Mouse (Mus musculus) left cerebral cortex, postnatal 10 days (tissue): ENCODE measurements around the gene Tle6. TPM values are rescaled to one million over a fixed set of nuclear protein-coding genes. Genes with fewer than 3 reads are reported as not detected.

ENCODE experiments used
- DNase-seq, 2 experiments: peaks; one replicate each; pipeline ENCODE4 v3.0.0; 2021 to 2022; ENCODE audit warnings: low spot score in 2 of 2, mixed read lengths in 1 of 2; ENCODE audit errors: extremely low spot score in 1 of 2
- intact Hi-C: fragments of 180-260 bp; cut with DNase I; formaldehyde crosslinking; loops from one replicate; pipeline ENCODE4 v1.15.1; 2025
- total RNA-seq, 2 experiments: library from RNA; stranded (reverse); gene quantifications; 2 replicates each; pipeline ENCODE4 v1.2.3; 2021

Gene Tle6
- total RNA-seq, 2 experiments from 2014 or later, result 0.93 to 3.0 TPM

DNA sequence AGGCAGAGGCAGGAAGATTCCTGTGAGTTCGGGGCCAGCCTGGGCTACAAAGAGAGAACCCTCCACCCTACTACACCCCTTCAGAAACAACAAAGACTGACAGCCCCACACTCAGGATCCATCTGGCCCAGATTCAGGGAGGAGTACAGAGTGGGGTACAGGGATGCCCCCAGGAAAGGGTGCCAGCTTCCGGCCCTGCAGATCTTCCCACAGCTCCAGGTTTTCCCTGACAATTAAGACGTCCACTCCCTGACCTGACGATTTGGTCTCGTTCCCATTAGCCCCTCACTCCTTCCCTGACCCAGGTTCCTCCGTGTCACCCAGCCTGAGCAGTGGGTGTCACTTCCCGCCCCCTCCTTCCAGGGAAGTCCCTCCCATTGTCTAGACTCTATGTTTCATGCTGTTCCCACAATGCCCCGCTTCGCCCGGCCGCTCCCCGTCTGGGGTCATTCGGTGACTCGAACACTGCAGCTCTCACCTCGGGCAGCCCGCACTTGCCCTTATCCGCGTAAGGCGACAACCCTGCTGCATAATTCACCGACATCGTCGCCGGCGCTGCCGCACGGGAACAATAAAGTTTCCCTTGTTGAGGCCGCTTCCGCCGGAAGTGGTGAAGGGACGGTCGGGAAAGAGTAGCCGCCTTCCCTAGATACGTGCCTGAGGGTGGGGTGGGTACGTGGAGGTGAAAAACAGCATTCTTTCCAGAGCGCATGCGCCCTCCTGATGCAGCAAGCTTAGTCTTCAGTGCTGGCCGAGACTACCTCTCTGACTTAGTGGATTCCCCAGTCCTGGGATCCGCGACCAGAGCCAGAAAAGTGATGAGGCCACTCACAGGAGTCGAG is 26.3 kb upstream of the Tle6 start, which contains the start of gene Sirt6:
TSS of gene Sirt6 (minus strand) at position 804 of the 842 bp plus-strand sequence.
- intact Hi-C loops, result loop anchor here (5.0 kb wide), 1 partner anchor 545 kb away; no protein-coding TSS in a partner anchor
- DNase-seq, result peak; percentile 91 to 95

DNA sequence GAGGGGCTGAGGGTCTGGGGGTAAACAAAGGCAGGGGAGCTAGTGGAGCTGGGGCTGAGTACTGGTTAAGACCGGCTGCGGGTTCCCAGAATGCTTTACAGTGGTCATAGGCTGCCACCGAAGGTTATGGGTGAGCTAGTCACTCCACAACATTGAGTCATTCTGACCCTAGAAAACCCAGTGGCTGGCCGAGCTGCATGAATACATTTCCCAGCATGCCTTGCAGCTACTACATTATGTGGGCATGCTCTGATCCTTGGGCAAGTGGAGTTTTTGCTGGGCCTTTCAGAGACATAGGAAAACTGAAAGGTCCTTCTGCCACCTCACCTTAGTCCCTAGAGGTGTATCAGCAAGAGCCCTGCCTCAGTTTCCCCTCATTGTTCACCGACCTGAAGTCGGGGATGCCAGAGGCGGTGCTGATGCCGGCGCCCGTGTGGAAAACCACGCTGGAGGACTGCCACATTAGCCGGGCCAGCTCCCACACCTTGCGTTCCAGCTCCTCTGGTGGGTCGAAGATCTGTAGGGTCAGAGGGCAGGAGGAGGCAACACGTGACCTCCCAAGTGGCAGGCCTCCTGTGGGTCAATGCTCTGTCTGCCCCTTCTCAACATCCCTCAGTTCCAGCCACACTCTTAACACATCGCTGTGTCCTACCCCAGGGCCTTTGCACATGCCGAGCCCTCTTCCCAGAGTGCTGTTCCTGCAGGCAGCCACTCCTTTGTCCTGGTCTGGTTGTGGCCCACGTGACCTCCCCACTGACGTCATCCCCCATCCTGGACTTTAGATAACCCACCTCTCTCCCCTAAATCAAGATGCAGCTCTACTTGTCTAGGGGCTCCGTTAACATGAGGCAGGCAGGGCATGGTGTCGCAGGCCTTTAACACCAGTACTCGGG is 25.5 kb upstream of the Tle6 start:
- no peak for DNase-seq
- intact Hi-C loops, result loop anchor here (5.0 kb wide), 1 partner anchor 546 kb away; no protein-coding TSS in a partner anchor

DNA sequence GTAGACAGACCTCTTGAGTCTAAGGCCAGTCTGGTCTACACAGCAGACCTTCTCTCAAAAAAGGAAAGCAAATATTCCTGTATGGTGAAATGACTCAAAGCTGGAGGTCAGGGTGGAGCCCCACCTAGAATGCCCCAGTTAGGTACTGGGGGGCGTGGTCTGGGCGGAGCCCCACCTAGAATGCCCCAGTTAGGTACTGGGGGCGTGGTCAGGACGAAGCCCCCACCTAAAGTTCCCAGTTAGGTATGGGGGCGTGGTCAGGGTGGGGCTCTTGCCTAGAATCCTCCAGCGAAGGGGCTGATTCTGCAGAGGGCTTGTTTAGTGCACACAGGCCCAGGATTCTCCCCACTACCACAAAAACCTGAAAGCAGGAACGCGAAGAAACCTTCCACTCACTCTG is 22.6 kb upstream of the Tle6 start:
- no peak for DNase-seq
- intact Hi-C loops, result no loop called here

DNA sequence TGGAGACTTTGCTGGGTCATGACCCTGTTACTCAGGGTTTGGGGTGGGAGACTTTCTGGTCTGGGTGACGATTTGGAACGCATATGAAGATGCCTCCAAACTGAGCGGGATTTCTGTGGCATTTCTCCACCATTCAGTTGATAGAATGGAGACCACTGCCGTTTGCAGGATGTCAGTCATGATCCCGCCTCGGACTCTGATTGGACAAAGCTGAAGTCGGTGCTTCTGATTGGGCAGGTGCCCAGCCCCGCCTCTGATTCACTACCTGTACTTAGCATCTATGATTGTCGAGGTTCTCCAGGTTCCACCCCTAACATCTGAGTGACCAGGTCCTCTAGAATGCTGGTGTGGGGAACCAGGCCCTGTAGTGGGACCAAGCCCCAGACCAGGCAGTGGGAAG is 19.9 kb upstream of the Tle6 start:
- no peak for DNase-seq
- intact Hi-C loops, result no loop called here

DNA sequence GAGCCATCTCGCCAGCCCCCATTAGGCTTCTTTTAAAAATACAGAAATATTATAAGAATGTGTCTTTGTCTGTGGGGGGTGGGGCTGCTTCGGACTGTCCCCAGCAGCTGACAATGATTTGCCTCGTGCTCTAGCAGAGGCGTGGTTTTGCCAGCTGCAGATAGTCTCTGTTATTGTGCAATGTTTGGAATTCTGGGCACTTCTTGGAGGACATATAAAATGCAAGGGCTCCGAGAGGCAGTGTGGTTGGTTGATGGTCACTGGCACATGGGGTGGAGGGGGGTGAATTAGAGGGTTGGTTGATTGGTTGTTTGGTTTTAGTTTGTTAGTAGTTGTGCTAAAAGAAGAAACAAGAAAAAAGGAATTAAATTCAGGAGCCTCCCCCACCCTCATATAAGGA is 19.1 kb upstream of the Tle6 start:
- intact Hi-C loops, result no loop called here
- DNase-seq, result no peak

DNA sequence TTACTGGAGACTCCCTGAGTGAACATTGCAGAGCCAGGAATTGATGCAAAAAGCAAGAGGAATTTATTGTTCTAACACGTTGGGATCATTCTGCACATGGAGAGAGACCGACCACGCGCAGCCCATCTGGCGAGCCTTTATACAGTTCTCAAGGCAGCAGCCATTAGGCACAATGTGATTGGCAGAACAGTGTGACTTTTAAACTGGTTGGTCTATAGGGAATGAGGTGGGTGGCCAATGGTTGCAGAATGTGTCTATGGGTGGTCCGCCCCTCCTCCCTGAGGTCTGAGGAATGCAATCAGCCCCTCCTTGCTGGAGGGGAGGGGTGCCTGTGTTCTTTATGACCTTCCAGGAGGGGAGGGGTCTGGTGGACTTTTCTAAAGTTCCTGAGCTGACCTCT is 14.6 kb upstream of the Tle6 start:
- intact Hi-C loops, result no loop called here
- no peak for DNase-seq

DNA sequence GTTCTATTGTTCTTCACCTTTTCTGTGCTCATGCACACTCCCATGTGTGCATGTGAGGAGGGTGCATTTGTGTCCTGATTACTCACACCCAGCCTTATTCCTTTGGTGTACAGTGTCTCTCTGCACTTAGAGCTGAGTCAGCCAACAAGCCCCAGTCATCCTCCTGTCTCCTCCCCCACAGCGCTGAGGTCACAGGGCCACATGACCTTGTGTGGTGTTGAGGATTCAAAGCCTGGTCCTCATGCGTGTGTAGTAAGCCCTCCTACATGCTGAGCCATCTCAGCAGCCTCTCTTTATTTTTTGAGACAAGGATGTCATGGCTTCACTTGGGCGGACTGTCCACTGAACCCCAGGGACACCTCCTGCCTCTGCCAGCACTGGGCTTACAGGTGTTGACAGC is 11.9 kb upstream of the Tle6 start:
- intact Hi-C loops, result no loop called here

DNA sequence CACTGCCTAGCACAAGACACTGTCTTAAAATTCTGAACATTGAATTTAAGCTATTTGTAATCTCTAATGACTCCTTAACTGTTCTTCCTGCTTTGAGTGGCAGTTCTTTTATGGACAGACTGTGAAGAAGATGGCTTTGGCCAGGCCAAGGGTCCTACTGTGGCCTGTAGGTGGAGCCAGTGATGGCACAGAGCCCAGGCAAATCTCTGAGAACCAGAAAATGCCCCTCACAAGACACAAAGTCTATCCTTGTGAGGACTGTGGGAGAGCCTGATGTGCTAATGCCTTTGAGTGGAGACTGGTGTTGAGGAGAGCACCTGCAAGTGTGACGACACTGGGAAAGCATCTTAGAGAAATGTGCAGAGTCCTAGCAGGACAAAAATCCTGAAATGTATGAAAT is 7.4 kb upstream of the Tle6 start:
- intact Hi-C loops, result loop anchor here (10.0 kb wide), 1 partner anchor 54 kb away; the partner anchor contains the start of gene Aes

More for the DNA sequence above, 11.9 kb upstream of the Tle6 start:
- no peak for DNase-seq

DNA sequence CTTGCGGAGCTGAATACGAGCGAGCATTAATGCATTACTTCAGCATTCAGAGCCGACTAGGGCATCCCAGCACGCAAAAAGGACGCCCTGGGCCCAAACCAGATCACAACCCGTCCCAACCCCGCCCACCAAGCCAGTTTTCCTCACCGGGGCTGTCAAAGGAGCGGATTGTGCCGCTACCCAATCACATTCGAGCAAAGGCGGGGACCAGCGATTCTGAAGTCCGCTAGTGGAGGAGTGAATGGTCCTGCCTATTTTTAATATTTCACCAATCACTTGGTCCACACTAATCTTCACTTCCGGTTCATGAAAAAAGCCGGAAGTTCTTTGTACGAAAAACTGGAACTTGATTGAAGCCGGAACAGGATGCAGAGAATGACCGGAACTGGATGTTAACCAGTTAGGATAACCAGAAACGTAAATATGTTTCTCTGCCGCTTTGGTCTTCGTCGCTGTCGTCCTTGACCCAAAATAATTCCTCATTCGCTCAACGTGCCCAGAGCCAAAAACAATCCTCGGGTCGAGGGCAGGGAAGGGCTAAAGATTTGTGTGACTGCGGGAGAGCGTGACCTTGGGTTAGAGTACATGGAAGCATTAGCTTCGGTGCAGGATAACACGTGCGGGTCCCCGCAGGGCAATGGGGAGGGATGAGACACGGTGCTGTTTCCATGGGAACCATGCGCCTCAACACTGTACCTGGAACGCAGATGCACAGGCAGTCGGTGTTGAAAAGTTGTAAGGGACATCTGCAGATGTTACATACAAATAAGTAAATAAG is 5.3 kb upstream of the Tle6 start, which contains the start of gene BC025920:
TSS of gene BC025920 (plus strand) at position 297 of the 778 bp plus-strand sequence.
- intact Hi-C loops, result loop anchor here (2.0 to 10.0 kb wide), 2 partner anchors 51 to 103 kb away; partner anchors contain the start of gene Aes
- peak; percentile 96 to 97 for DNase-seq

More for the DNA sequence above, 7.4 kb upstream of the Tle6 start:
- DNase-seq, result no peak

DNA sequence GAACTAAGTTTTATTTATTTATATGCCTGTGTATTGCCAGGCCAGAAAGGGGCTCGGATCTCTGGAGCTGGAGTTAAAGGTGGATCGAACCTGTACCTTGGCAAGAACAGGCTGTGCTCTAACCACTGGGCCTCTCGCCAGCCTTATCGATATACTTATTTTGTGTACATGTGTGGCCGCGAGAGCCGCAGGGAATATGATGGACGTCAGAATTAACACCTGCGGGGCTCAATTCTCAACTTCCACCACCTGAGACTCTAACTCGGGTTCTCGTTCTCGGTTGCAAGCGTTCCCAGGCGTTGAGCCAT is 4.7 kb upstream of the Tle6 start:
- intact Hi-C loops, result loop anchor here (2.0 to 10.0 kb wide), 2 partner anchors 51 to 103 kb away; partner anchors contain the start of gene Aes
- no peak for DNase-seq

DNA sequence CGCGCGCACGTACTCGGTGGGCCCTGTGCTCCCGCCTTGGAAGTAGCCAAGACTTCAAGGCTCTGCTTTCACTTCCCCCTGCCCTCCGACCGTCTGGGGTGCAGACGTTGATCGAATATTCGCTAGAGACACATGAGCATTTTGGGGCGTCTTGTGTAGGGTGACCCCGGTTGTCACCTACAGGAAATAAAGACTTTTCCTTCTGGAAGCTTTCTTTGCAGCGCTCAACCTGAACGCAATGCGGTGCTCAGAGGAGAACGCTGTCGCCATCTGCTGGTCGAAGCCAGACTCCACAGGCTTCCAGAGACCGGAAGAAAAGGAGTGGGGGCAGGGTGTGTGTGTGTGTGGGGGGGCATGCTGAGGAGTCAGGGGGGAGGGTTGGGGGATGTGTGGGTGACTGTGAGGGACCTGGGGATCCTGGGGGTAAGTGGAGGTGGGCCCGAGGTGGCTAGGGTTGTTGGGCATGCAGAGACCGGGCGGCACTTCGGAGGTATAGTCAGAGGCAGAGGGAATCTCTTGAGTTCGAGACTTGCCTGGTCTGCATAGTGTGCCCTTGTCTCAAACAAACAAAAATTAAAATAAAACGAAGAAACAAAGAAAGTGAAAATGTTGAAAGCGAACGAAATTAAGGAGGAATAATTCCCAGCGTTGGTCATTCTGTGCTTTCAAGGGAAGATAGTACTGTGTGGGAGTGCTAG is 4.2 kb upstream of the Tle6 start:
- DNase-seq, result peak; percentile 86 to 90
- intact Hi-C loops, result loop anchor here (2.0 to 10.0 kb wide), 2 partner anchors 50 to 102 kb away; partner anchors contain the start of gene Aes

DNA sequence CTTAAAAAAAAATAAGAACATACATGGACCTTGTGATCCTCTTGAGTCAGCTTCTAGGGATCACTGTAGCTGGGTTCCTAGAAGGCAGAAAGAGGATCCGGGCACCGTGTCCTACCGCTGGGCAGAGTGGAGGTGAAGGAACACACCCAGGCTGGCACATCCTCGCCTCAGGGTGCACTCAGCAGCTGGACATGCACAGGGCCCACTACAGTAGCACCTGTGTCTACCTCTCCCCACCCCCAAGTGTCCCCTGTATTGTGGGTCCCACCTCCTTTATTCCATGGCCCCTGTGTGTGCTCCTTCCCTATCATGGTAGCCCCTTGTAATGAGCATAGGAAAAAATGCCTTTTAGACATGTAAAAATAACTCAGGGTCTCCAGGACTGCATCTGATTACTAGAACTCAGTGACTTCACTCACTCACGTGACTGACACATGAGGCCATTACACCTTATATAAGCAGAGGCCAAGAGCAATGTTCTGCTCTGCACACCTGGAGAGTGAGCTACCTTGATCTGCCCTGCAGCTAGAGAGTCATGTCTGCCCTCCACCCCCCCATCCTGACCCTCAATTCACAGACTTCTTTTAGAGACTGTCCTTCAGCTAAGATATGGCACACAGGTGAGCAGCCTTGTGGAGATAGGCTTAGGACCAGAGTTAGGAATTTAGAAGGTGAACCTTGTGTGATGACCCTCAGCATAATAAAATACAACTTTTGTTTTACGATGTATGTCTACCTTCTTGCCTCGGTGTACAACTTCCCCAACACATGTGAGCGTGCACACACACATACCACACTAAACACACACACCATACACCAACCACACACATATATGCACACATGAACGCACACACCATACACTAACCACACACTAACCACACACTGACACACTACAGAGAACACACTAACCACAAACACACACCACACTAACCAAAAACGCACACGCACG is 3.4 kb upstream of the Tle6 start:
- DNase-seq, result no peak
- intact Hi-C loops, result loop anchor here (2.0 to 10.0 kb wide), 2 partner anchors 49 to 101 kb away; partner anchors contain the start of gene Aes

DNA sequence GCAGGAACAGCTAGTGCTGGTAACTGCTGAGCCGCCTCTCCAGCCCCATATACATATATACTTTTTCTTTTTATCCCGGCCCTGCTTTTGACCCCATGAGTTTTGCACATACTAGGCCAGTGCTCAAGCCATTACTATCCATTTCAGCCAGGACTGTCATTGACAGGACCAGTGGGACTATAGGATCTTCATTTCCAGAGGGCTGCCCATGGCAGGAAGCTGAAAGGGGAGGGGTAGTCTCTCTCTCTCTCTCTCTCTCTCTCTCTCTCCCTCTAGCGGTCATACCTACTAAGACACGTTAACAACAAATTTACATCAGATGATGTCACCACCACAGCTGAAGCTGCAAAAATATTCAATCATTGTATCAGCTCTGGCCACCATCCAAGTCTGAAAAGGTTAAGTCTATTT is 1.9 kb upstream of the Tle6 start:
- intact Hi-C loops, result loop anchor here (10.0 kb wide), 1 partner anchor 48 kb away; the partner anchor contains the start of gene Aes

DNA sequence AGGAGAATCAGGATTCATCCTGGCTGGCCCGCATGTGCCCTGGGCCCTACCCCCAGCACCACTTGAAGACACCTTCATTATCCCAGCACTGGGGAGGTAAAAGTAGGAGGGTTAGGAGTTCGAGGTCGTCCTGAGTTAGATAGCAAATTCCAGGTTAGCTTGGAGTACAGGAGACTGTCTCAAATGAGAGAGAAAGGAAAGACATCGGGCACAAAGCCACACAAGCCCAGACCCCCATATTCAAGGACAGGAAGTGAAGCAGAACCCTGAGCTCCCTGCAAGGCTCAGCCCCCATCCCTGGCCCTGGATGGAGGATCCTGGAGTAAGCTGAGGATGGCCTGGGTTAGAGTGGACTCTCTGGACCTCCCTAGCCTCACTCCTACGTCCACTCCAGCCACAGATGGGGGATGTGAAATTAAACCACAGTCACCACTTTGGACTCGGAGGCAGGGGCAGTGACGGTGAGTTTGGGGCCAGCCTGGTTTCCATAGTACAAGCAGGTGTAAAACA is 578 bp upstream of the Tle6 start:
- DNase-seq, result no peak
- intact Hi-C loops, result loop anchor here (10.0 kb wide), 1 partner anchor 47 kb away; the partner anchor contains the start of gene Aes

More for the DNA sequence above, 1.9 kb upstream of the Tle6 start:
- no peak for DNase-seq

DNA sequence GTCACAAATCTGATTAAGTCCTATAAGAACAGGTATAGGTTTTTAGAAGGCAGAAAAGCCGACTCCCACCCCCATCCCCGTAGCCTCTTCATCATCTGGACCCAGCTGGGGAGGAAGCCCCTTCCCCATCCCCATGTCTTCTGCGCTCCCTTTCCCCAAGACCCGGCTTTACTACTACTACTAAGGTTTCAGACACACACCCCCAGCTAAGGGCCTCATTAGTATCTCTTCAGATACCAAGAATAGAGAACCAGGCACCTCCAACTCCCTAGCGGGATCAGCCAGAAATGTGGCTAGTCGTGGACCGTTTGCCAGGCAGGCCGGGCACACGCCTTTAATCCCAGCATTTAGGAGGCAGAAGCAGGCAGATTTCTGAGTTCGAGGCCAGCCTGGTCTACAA is 777 bp downstream of the Tle6 start:
- DNase-seq, result no peak
- intact Hi-C loops, result loop anchor here (10.0 kb wide), 1 partner anchor 45 kb away; the partner anchor contains the start of gene Aes

DNA sequence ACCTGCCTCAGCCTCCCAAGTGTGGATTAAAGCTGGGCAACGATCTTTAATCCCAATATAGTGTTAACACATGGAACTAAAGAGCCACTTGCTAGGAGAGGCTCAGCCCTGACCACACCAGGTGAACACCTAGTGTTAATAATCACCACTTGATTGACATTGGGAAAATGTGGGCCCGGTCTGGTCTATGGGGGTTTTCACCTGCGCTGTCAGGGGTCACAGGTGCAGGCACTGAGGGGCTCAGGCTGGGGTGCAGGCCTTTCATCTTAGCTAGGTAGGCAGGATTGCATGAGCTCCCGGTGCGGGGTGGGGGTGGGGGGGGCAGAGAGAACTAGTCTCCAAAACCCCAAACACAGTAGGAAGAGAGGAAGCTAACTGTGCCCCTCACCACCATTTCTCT is 1.2 kb downstream of the Tle6 start:
- DNase-seq, result no peak
- intact Hi-C loops, result loop anchor here (10.0 kb wide), 1 partner anchor 45 kb away; the partner anchor contains the start of gene Aes
